Comparison of ENCODE assay signal across 24 mouse cellular contexts in genomic region chr5:118363154-118363553, GRCm38 (mm10).
DNase-seq lines count a peak whose midpoint lies in the region; ATAC-seq and TF ChIP-seq lines count a peak whose summit lies in the region.
"Had no signal": no experiment of that assay in that cellular context is flagged by ENCODE, and none has a peak within 500 bp of the region (broad histone marks: within the 10 kb centered on the region; RNA-seq: fewer than 3 reads in every experiment).

No protein-coding gene starts in this region.

- in situ Hi-C loops in CH12.LX (cut with MboI; ENCODE audit: low pct_ligation_motif_present, low pct_unique_long_range_greater_than_20kb, low sequenced_read_pairs): no loop called here

- no peak overlapping the region for H3K4me2 ChIP-seq in kidney, postnatal 0 days (ENCODE audit: low read length)
- no peak overlapping the region for H3K4me2 ChIP-seq in kidney, embryonic 15.5 days
- no peak overlapping the region for H3K4me2 ChIP-seq in lung, embryonic 16.5 days (ENCODE audit: low read depth, low read length)
- no peak overlapping the region for H3K4me2 ChIP-seq in CH12.LX (ENCODE audit: insufficient read depth, low read depth, poor library complexity, severe bottlenecking)
- H3K4me2 ChIP-seq: embryonic facial prominence, embryonic 12.5 days; forebrain, embryonic 13.5 days; forebrain, embryonic 15.5 days had no signal

- TF ChIP-seq CTCF in kidney, postnatal 0 days (IDR thresholded peaks at IDR 0.05; ENCODE audit: low read depth): no peak
- no peak for TF ChIP-seq CTCF in CH12.LX (conservative IDR thresholded peaks at IDR 0.05 in 1 of 2, IDR thresholded peaks at IDR 0.05 in 1 of 2; ENCODE audit: low read depth in 2 of 2, low read length in 2 of 2)
- no peak for TF ChIP-seq CTCF in bone marrow, adult 2 months (IDR thresholded peaks at IDR 0.05; ENCODE audit: control insufficient read depth, insufficient read depth, low read length)
- no peak for TF ChIP-seq CTCF in layer of hippocampus, adult 2 months (conservative IDR thresholded peaks at IDR 0.05)

- H3K4me3 ChIP-seq in kidney, postnatal 0 days (replicated peaks; ENCODE audit: low read depth, low read length): no peak overlapping the region
- H3K4me3 ChIP-seq in kidney, embryonic 15.5 days (replicated peaks): no peak overlapping the region
- no peak overlapping the region for H3K4me3 ChIP-seq in lung, embryonic 16.5 days (ENCODE audit: low read length)
- H3K4me3 ChIP-seq in CH12.LX (replicated peaks in 1 of 3; ENCODE audit: low read depth in 2 of 3, low read length in 2 of 3, poor library complexity in 1 of 3): no peak overlapping the region
- no peak overlapping the region for H3K4me3 ChIP-seq in bone marrow, adult 2 months (replicated peaks; ENCODE audit: control insufficient read depth, low read depth, low read length)
- H3K4me3 ChIP-seq in layer of hippocampus, adult 2 months: no peak overlapping the region
- H3K4me3 ChIP-seq: embryonic facial prominence, embryonic 10.5 days; embryonic facial prominence, embryonic 12.5 days; forebrain, embryonic 13.5 days; forebrain, embryonic 15.5 days had no signal

- H3K4me1 ChIP-seq in kidney, postnatal 0 days (replicated peaks; ENCODE audit: insufficient read depth, low read length): no peaks in the 10 kb centered on the region
- peaks cover 14% of the 10 kb centered on the region for H3K4me1 ChIP-seq in kidney, embryonic 15.5 days
- peaks cover 2% of the 10 kb centered on the region; the same call in 1 of the 2 replicates for H3K4me1 ChIP-seq in lung, embryonic 16.5 days (replicated peaks; ENCODE audit: control insufficient read depth, insufficient read depth, low read length)
- H3K4me1 ChIP-seq in CH12.LX (ENCODE audit: control insufficient read depth in 1 of 2, insufficient read depth in 2 of 2): peaks cover 22 to 45% of the 10 kb centered on the region in 2 experiments
- H3K4me1 ChIP-seq in bone marrow, adult 2 months (ENCODE audit: control insufficient read depth, insufficient read depth, low read length): peaks cover 11% of the 10 kb centered on the region
- H3K4me1 ChIP-seq: forebrain, embryonic 13.5 days; forebrain, embryonic 15.5 days had no signal

- no peaks in the 10 kb centered on the region for H3K36me3 ChIP-seq in kidney, postnatal 0 days (ENCODE audit: insufficient read depth, low read length)
- H3K36me3 ChIP-seq in kidney, embryonic 15.5 days: no peaks in the 10 kb centered on the region
- H3K36me3 ChIP-seq in lung, embryonic 16.5 days (ENCODE audit: control insufficient read depth, insufficient read depth, low read length): no peaks in the 10 kb centered on the region
- H3K36me3 ChIP-seq in CH12.LX (replicated peaks in 1 of 2; ENCODE audit: control insufficient read depth in 1 of 2, insufficient read depth in 1 of 2, low read length in 1 of 2): no peaks in the 10 kb centered on the region
- H3K36me3 ChIP-seq: embryonic facial prominence, embryonic 10.5 days; embryonic facial prominence, embryonic 12.5 days; forebrain, embryonic 15.5 days; G1E had no signal

- no peak for TF ChIP-seq POLR2A in CH12.LX (IDR thresholded peaks at IDR 0.05; ENCODE audit: low read depth, low read length)
- TF ChIP-seq POLR2A in bone marrow, adult 2 months (IDR thresholded peaks at IDR 0.05; ENCODE audit: borderline replicate concordance, control insufficient read depth, low read depth, low read length): no peak

- H3K9ac ChIP-seq in kidney, postnatal 0 days (ENCODE audit: low read depth, low read length): no peak overlapping the region
- no peak overlapping the region for H3K9ac ChIP-seq in kidney, embryonic 15.5 days
- no peak overlapping the region for H3K9ac ChIP-seq in lung, embryonic 16.5 days (ENCODE audit: low read length)
- H3K9ac ChIP-seq in CH12.LX (ENCODE audit: insufficient read depth, low read depth): no peak overlapping the region
- H3K9ac ChIP-seq: embryonic facial prominence, embryonic 12.5 days; forebrain, embryonic 13.5 days; forebrain, embryonic 15.5 days; forebrain, postnatal 0 days had no signal

- ATAC-seq in kidney, postnatal 0 days (replicated peaks; ENCODE audit: low FRiP score, low read depth): no peak
- no peak for ATAC-seq in kidney, embryonic 15.5 days (replicated peaks; ENCODE audit: low FRiP score)
- peak; percentile 48; the same call in 1 of the 2 replicates for ATAC-seq in lung, embryonic 16.5 days (ENCODE audit: low read depth)
- ATAC-seq: activated CD4-positive, CD25-positive, alpha-beta regulatory T cell, adult 4 months; forebrain, embryonic 13.5 days; forebrain, embryonic 15.5 days; forebrain, postnatal 0 days; Patski had no signal

- dilution Hi-C loops in CH12.LX (cut with MboI; ENCODE audit: extremely low pct_ligation_motif_present, extremely low pct_unique_long_range_greater_than_20kb, low sequenced_read_pairs): no loop called here

- WGBS in kidney, postnatal 0 days: 59% methylated on average over 6 of the region's 6 CpGs
- 59% methylated on average over 6 of the region's 6 CpGs for WGBS in kidney, embryonic 15.5 days
- WGBS in lung, embryonic 16.5 days: 29% methylated on average over 6 of the region's 6 CpGs
- 71% methylated on average over 6 of the region's 6 CpGs for WGBS in bone marrow, adult 2 months

- no peak for TF ChIP-seq EP300 in CH12.LX (IDR thresholded peaks at IDR 0.05; ENCODE audit: low read length)

- H3K79me2 ChIP-seq in CH12.LX (replicated peaks; ENCODE audit: control insufficient read depth, extremely low read depth, insufficient read depth, poor library complexity, severe bottlenecking): no peaks in the 10 kb centered on the region

- no peak overlapping the region for H3K27ac ChIP-seq in kidney, postnatal 0 days
- no peak overlapping the region for H3K27ac ChIP-seq in kidney, embryonic 15.5 days
- no peak overlapping the region for H3K27ac ChIP-seq in lung, embryonic 16.5 days (ENCODE audit: low read length)
- peak overlapping the region; percentile 99; the same call in 1 of the 2 replicates for H3K27ac ChIP-seq in CH12.LX (ENCODE audit: insufficient read depth, low read depth)
- H3K27ac ChIP-seq in bone marrow, adult 2 months (ENCODE audit: control insufficient read depth, insufficient read depth, low read depth, low read length, poor library complexity): peak overlapping the region; percentile 23; the same call in 1 of the 2 replicates
- no peak overlapping the region for H3K27ac ChIP-seq in layer of hippocampus, adult 2 months
- H3K27ac ChIP-seq: embryonic facial prominence, embryonic 10.5 days; embryonic facial prominence, embryonic 12.5 days; forebrain, embryonic 13.5 days; forebrain, embryonic 15.5 days had no signal

- no peaks in the 10 kb centered on the region for H3K9me3 ChIP-seq in kidney, postnatal 0 days (replicated peaks; ENCODE audit: low read length)
- no peaks in the 10 kb centered on the region for H3K9me3 ChIP-seq in kidney, embryonic 15.5 days (replicated peaks)
- no peaks in the 10 kb centered on the region for H3K9me3 ChIP-seq in lung, embryonic 16.5 days (ENCODE audit: control insufficient read depth, low read length)
- peaks cover 20% of the 10 kb centered on the region for H3K9me3 ChIP-seq in CH12.LX (replicated peaks; ENCODE audit: low read length)
- H3K9me3 ChIP-seq: embryonic facial prominence, embryonic 10.5 days; embryonic facial prominence, embryonic 12.5 days; forebrain, embryonic 13.5 days; forebrain, embryonic 15.5 days; G1E had no signal

- no peak for TF ChIP-seq RAD21 in CH12.LX (IDR thresholded peaks at IDR 0.05; ENCODE audit: low read depth, low read length)

- DNase-seq in kidney, postnatal 0 days (ENCODE audit: low spot score): peak; percentile 47
- DNase-seq in lung, postnatal 14 days: no peak
- DNase-seq in CH12.LX (ENCODE audit: extremely low read depth): no peak
- no peak for DNase-seq in urinary bladder, adult 2 months (ENCODE audit: low spot score)
- no peak for DNase-seq in layer of hippocampus, adult 2 months (ENCODE audit: low spot score in 2 of 2)
- DNase-seq: adrenal gland, adult 8-10 months; adrenal gland, postnatal 14 days; adrenal gland, postnatal 36 days; cerebellum, adult 11-12 months; cerebellum, adult 2 months; cerebellum, adult 9-10 months; cerebellum, postnatal 10 days; cerebellum, postnatal 25 days; forebrain, postnatal 0 days had no signal

- no peaks in the 10 kb centered on the region for H3K27me3 ChIP-seq in kidney, postnatal 0 days (ENCODE audit: insufficient read depth, low read length)
- H3K27me3 ChIP-seq in kidney, embryonic 15.5 days: peaks cover 24% of the 10 kb centered on the region
- peaks cover 4% of the 10 kb centered on the region; the same call in 1 of the 2 replicates for H3K27me3 ChIP-seq in lung, embryonic 16.5 days (ENCODE audit: control insufficient read depth, insufficient read depth, low read depth, low read length)
- H3K27me3 ChIP-seq in CH12.LX (replicated peaks): no peaks in the 10 kb centered on the region
- H3K27me3 ChIP-seq: embryonic facial prominence, embryonic 12.5 days; forebrain, embryonic 15.5 days; Patski had no signal

TF ChIP-seq in CH12.LX, 34 proteins besides CTCF, POLR2A, EP300 and RAD21:
- TF ChIP-seq E2F4 (IDR thresholded peaks at IDR 0.05; ENCODE audit: insufficient replicate concordance, low read depth, low read length) (no peak), MYC (IDR thresholded peaks at IDR 0.05; ENCODE audit: low read depth, low read length) (no peak), SIN3A (IDR thresholded peaks at IDR 0.05; ENCODE audit: low read length) (no peak), TBP (conservative IDR thresholded peaks at IDR 0.05; ENCODE audit: low read depth, low read length) (no peak), PAX5 (IDR thresholded peaks at IDR 0.05; ENCODE audit: low read length) (no peak), MAZ (IDR thresholded peaks at IDR 0.05; ENCODE audit: low read depth, low read length) (no peak), ZMIZ1 (IDR thresholded peaks at IDR 0.05; ENCODE audit: low read depth, low read length) (no peak), TCF12 (IDR thresholded peaks at IDR 0.05; ENCODE audit: low read depth, low read length) (no peak), UBTF (IDR thresholded peaks at IDR 0.05; ENCODE audit: low read depth, low read length) (no peak), CHD2 (IDR thresholded peaks at IDR 0.05; ENCODE audit: low read length) (no peak), GABPA (IDR thresholded peaks at IDR 0.05; ENCODE audit: insufficient replicate concordance, low read depth, low read length) (no peak), ZNF384 (IDR thresholded peaks at IDR 0.05; ENCODE audit: low read depth, low read length) (no peak), NELFE (IDR thresholded peaks at IDR 0.05; ENCODE audit: low read depth, low read length) (no peak), ELF1 (IDR thresholded peaks at IDR 0.05; ENCODE audit: low read depth, low read length) (no peak), MAX (IDR thresholded peaks at IDR 0.05; ENCODE audit: low read length) (no peak), NRF1 (IDR thresholded peaks at IDR 0.05; ENCODE audit: low read depth, low read length) (no peak)
TF ChIP-seq in CH12.LX: peak in this region for 0.

Comparison
In these comparisons a context has a peak if more than half of its experiments do, and no peak if none do; other contexts are left out.
1. H3K27ac ChIP-seq: peak in CH12.LX (single experiment) and bone marrow, adult 2 months (single experiment); none in kidney, postnatal 0 days (single experiment), kidney, embryonic 15.5 days (single experiment), lung, embryonic 16.5 days (single experiment) and layer of hippocampus, adult 2 months (single experiment).